Mouse (Mus musculus) heart, postnatal 0 days (tissue): ENCODE data around the gene Slc35e3. TPM values are rescaled to one million over a fixed set of nuclear protein-coding genes. Genes with fewer than 3 reads are reported as not detected.
A peak's percentile ranks its signal among the peaks of the same experiment; 100 is the strongest.
"Not testable (repeated sequence)": the region's sequence is repeated elsewhere in the genome, so short reads cannot be mapped to it uniquely, and the experiment has no call there.

Source experiments
- ATAC-seq: fragments of 200-750 bp; cut with Nextera tagmentation; 2 replicates; pipeline ENCODE4 v1.8.0; 2017; ENCODE audit warnings: low read depth, moderate number of reproducible peaks, moderate library complexity; ENCODE audit not compliant: insufficient read depth
- DNase-seq: peaks from one replicate; pipeline ENCODE4 v3.0.0-alpha.2; 2016; ENCODE audit warnings: low spot score
- H3K27ac ChIP-seq: fragments of 300-500 bp; sonication (generic); 2 replicates; pipeline ENCODE4 v1.5.1; 2014; ENCODE audit warnings: low read depth, mild to moderate bottlenecking
- H3K27me3 ChIP-seq: fragments of 300-500 bp; sonication (generic); 2 replicates; pipeline ENCODE4 v1.6.1; 2014; ENCODE audit warnings: low read length, mixed read lengths; ENCODE audit not compliant: control insufficient read depth, insufficient read depth
- H3K36me3 ChIP-seq: fragments of 300-500 bp; sonication (generic); replicated peaks from 2 replicates; pipeline ENCODE4 v1.6.1; 2014; ENCODE audit warnings: low read length, mixed read lengths; ENCODE audit not compliant: control insufficient read depth, insufficient read depth
- H3K4me1 ChIP-seq: fragments of 300-500 bp; sonication (generic); 2 replicates; pipeline ENCODE4 v1.6.1; 2014; ENCODE audit warnings: antibody characterized with exemption; ENCODE audit not compliant: control insufficient read depth, insufficient read depth
- H3K4me2 ChIP-seq: fragments of 300-500 bp; sonication (generic); 2 replicates; pipeline ENCODE4 v1.6.1; 2014; ENCODE audit warnings: low read depth, mild to moderate bottlenecking, low read length, moderate library complexity
- H3K4me3 ChIP-seq: fragments of 300-500 bp; sonication (generic); 2 replicates; pipeline ENCODE4 v1.5.1; 2014; ENCODE audit warnings: low read depth, low read length
- H3K9ac ChIP-seq: fragments of 300-500 bp; sonication (generic); replicated peaks from 2 replicates; pipeline ENCODE4 v1.6.1; 2014; ENCODE audit warnings: low read depth, low read length, mixed read lengths
- H3K9me3 ChIP-seq: fragments of 300-500 bp; sonication (generic); replicated peaks from 2 replicates; pipeline ENCODE4 v1.6.1; 2016; ENCODE audit warnings: low read length; ENCODE audit not compliant: control insufficient read depth
- CTCF ChIP-seq: IDR thresholded peaks from 2 replicates; pipeline ENCODE4 v1.5.1; 2016; ENCODE audit warnings: antibody characterized with exemption, control low read depth, low read depth
- EP300 ChIP-seq: IDR thresholded peaks from 2 replicates; pipeline ENCODE4 v1.6.1; 2016; ENCODE audit warnings: antibody characterized with exemption, low read depth
- WGBS: fragments of 180-500 bp; shearing (Covaris S2); extraction: QIAGEN DNeasy Blood & Tissue Kit; methylation state at CpG from one replicate; pipeline ENCODE4 v1.1.7; 2014; 5-methylcytosine and 5-hydroxymethylcytosine counted together
- polyA plus RNA-seq: library from polyadenylated mRNA; unstranded; fragments of >200 nt; fragmentation: Nextera tagmentation; extraction: Ambion mirVana; gene quantifications from 2 replicates; pipeline ENCODE4 v1.2.1, GENCODE M21; 2015
- total RNA-seq: library from RNA; depleted of rRNA; stranded (reverse); fragments of >200 nt; gene quantifications from 2 replicates; pipeline ENCODE4 v1.2.3, GENCODE M21; 2014; ENCODE audit warnings: low replicate concordance

Gene Slc35e3
- total and polyA plus RNA-seq, 2 experiments from 2014 or later = 4.2 to 6.8 TPM

GRCm38 (mm10) chr10:117708856-117709255 is 37.3 kb downstream of the Slc35e3 start:
- whole genome bisulfite sequencing = 76% methylated on average over 9 of the region's 9 CpGs
- ATAC-seq = no peak

GRCm38 (mm10) chr10:117708376-117708775 is 37.8 kb downstream of the Slc35e3 start:
- no peak for TF ChIP-seq EP300
- no peak for TF ChIP-seq CTCF
- H3K36me3 ChIP-seq = peaks cover 34% of the 10 kb centered on the region
- DNase-seq (no peak), ATAC-seq (no peak)
- H3K27me3 ChIP-seq = no peaks in the 10 kb centered on the region
- 97% methylated on average over 2 of the region's 2 CpGs for WGBS
- no peaks in the 10 kb centered on the region for H3K9me3 ChIP-seq
- peaks cover 21% of the 10 kb centered on the region for H3K4me1 ChIP-seq
- no peak overlapping the region for H3K4me3 ChIP-seq
- no peak overlapping the region for H3K27ac ChIP-seq
- H3K9ac ChIP-seq = no peak overlapping the region
- no peak overlapping the region for H3K4me2 ChIP-seq

More at GRCm38 (mm10) chr10:117708856-117709255, 37.3 kb downstream of the Slc35e3 start:
- TF ChIP-seq EP300 = no peak
- TF ChIP-seq CTCF = no peak
- peak overlapping the region; percentile 80 for H3K4me2 ChIP-seq
- DNase-seq = no peak
- peak overlapping the region; percentile 81 for H3K4me3 ChIP-seq
- H3K4me1 ChIP-seq = peaks cover 21% of the 10 kb centered on the region
- H3K9ac ChIP-seq = peak overlapping the region; percentile 90
- no peak overlapping the region for H3K27ac ChIP-seq
- H3K9me3 ChIP-seq = no peaks in the 10 kb centered on the region
- peaks cover 30% of the 10 kb centered on the region for H3K36me3 ChIP-seq
- no peaks in the 10 kb centered on the region for H3K27me3 ChIP-seq

- TF ChIP-seq CTCF (no peak), EP300 (no peak)
Observed at GRCm38 (mm10) chr10:117707114-117707838, 38.9 kb downstream of the Slc35e3 start.

GRCm38 (mm10) chr10:117706440-117706839 is 39.7 kb downstream of the Slc35e3 start:
- Histone ChIP-seq H3K27ac (peak overlapping the region; percentile 39), H3K4me1 (peaks cover 21% of the 10 kb centered on the region), H3K27me3 (no peaks in the 10 kb centered on the region), H3K9ac (no peak overlapping the region), H3K9me3 (no peaks in the 10 kb centered on the region), H3K4me3 (no peak overlapping the region), H3K36me3 (peaks cover 52% of the 10 kb centered on the region), H3K4me2 (no peak overlapping the region)
- WGBS = 40% methylated on average over 6 of the region's 6 CpGs
- ATAC-seq (no peak), DNase-seq (no peak)
- TF ChIP-seq EP300 (no peak), CTCF (no peak)

More at GRCm38 (mm10) chr10:117707114-117707838, 38.9 kb downstream of the Slc35e3 start:
- H3K36me3 ChIP-seq = peaks cover 45% of the 10 kb centered on the region
- no peaks in the 10 kb centered on the region for H3K9me3 ChIP-seq
- DNase-seq (no peak), ATAC-seq (no peak)
- peaks cover 21% of the 10 kb centered on the region for H3K4me1 ChIP-seq
- H3K27me3 ChIP-seq = no peaks in the 10 kb centered on the region
- H3K9ac ChIP-seq = no peak overlapping the region
- no peak overlapping the region for H3K4me2 ChIP-seq
- 79% methylated on average over 2 of the region's 2 CpGs for WGBS
- peak overlapping the region; percentile 39; the same call in 1 of the 2 replicates for H3K27ac ChIP-seq
- H3K4me3 ChIP-seq = no peak overlapping the region

GRCm38 (mm10) chr10:117705806-117706205 is 40.4 kb downstream of the Slc35e3 start:
- Histone ChIP-seq H3K4me2 (no peak overlapping the region), H3K36me3 (peaks cover 58% of the 10 kb centered on the region), H3K9me3 (no peaks in the 10 kb centered on the region), H3K4me1 (peaks cover 21% of the 10 kb centered on the region), H3K27ac (no peak overlapping the region), H3K9ac (no peak overlapping the region), H3K4me3 (no peak overlapping the region), H3K27me3 (no peaks in the 10 kb centered on the region)
- ATAC-seq (no peak), DNase-seq (no peak)
- TF ChIP-seq EP300 (no peak), CTCF (no peak)

- no peak for ATAC-seq
Observed at GRCm38 (mm10) chr10:117704964-117705335, 41.2 kb downstream of the Slc35e3 start.

GRCm38 (mm10) chr10:117704314-117704963 is 41.7 kb downstream of the Slc35e3 start:
- H3K27me3 ChIP-seq, ATAC-seq, H3K9ac ChIP-seq, H3K4me2 ChIP-seq, H3K27ac ChIP-seq, DNase-seq, H3K4me3 ChIP-seq, H3K9me3 ChIP-seq: not testable (repeated sequence)
- peaks cover 19% of the 10 kb centered on the region for H3K4me1 ChIP-seq
- WGBS = 99% methylated on average over 6 of the region's 6 CpGs
- peaks cover 71% of the 10 kb centered on the region for H3K36me3 ChIP-seq

More at GRCm38 (mm10) chr10:117704964-117705335, 41.2 kb downstream of the Slc35e3 start:
- Histone ChIP-seq H3K9ac (no peak overlapping the region), H3K4me1 (peaks cover 21% of the 10 kb centered on the region), H3K4me3 (no peak overlapping the region), H3K27me3 (no peaks in the 10 kb centered on the region), H3K36me3 (peaks cover 66% of the 10 kb centered on the region), H3K27ac (no peak overlapping the region), H3K4me2 (no peak overlapping the region), H3K9me3 (no peaks in the 10 kb centered on the region)
- DNase-seq = no peak
- WGBS = 96% methylated on average over 6 of the region's 6 CpGs
- TF ChIP-seq EP300 (no peak), CTCF (no peak)
